Mouse (Mus musculus) forebrain, embryonic 16.5 days (tissue): ENCODE measurements around the gene Gpr141. TPM values are rescaled to one million over a fixed set of nuclear protein-coding genes. Genes with fewer than 3 reads are reported as not detected.

Experiments used
- ATAC-seq: fragments of 200-750 bp; cut with Nextera tagmentation; 2 replicates; pipeline ENCODE4 v1.8.0; 2017; ENCODE audit warnings: mild to moderate bottlenecking, moderate library complexity
- H3K27ac ChIP-seq: fragments of 300-500 bp; sonication (generic); 2 replicates; pipeline ENCODE4 v1.5.1; 2014; ENCODE audit warnings: low read length, control low read depth
- H3K27me3 ChIP-seq: fragments of 300-500 bp; sonication (generic); replicated peaks from 2 replicates; pipeline ENCODE4 v1.6.1; 2014; ENCODE audit warnings: low read length; ENCODE audit not compliant: control insufficient read depth, insufficient read depth
- H3K36me3 ChIP-seq: fragments of 300-500 bp; sonication (generic); 2 replicates; pipeline ENCODE4 v1.6.1; 2014; ENCODE audit not compliant: control insufficient read depth, insufficient read depth
- H3K4me1 ChIP-seq: fragments of 300-500 bp; sonication (generic); replicated peaks from 2 replicates; pipeline ENCODE4 v1.6.1; 2014; ENCODE audit warnings: low read length; ENCODE audit not compliant: control insufficient read depth, insufficient read depth
- H3K4me2 ChIP-seq: fragments of 300-500 bp; sonication (generic); 2 replicates; pipeline ENCODE4 v1.6.1; 2014; ENCODE audit warnings: mild to moderate bottlenecking, low read length, control low read depth
- H3K4me3 ChIP-seq: fragments of 300-500 bp; sonication (generic); replicated peaks from 2 replicates; pipeline ENCODE4 v1.5.1; 2014; ENCODE audit warnings: mild to moderate bottlenecking, low read length, control low read depth
- H3K9ac ChIP-seq: fragments of 300-500 bp; sonication (generic); replicated peaks from 2 replicates; pipeline ENCODE4 v1.6.1; 2014; ENCODE audit warnings: low read depth, low read length, control low read depth
- H3K9me3 ChIP-seq: fragments of 300-500 bp; sonication (generic); 2 replicates; pipeline ENCODE4 v1.6.1; 2016; ENCODE audit warnings: low read length; ENCODE audit not compliant: control insufficient read depth
- WGBS: fragments of 180-500 bp; shearing (Covaris S2); extraction: QIAGEN DNeasy Blood & Tissue Kit; methylation state at CpG from one replicate; pipeline ENCODE4 v1.1.7; 2014; 5-methylcytosine and 5-hydroxymethylcytosine counted together
- polyA plus RNA-seq: library from polyadenylated mRNA; unstranded; fragments of >200 nt; fragmentation: Nextera tagmentation; extraction: Ambion mirVana; gene quantifications from 2 replicates; pipeline ENCODE4 v1.2.1, GENCODE M21; 2015

The Gpr141 gene
- polyA plus RNA-seq, 1 experiment from 2014 or later: not detected

- ATAC-seq: peak; percentile 9; the same call in 1 of the 2 replicates
- Histone ChIP-seq H3K9me3 (no peaks in the 10 kb centered on the region), H3K9ac (no peak overlapping the region), H3K4me2 (peak overlapping the region; percentile 38), H3K36me3 (no peaks in the 10 kb centered on the region), H3K4me3 (peak overlapping the region; percentile 5), H3K27me3 (no peaks in the 10 kb centered on the region), H3K4me1 (peaks cover 3% of the 10 kb centered on the region; the same call in 1 of the 2 replicates), H3K27ac (no peak overlapping the region)
- 84% methylated on average over 4 of the region's 4 CpGs for WGBS
Measured at GRCm38 (mm10) chr13:19700733-19701442, 123.2 kb downstream of the Gpr141 start.

Other genes starting within 250 kb of the Gpr141 start
- gene Epdr1, start 204.3 kb downstream of the Gpr141 start, polyA plus RNA-seq: 22.1 and 24.9 TPM in 2 replicates
- 1.5 and 2.2 TPM in 2 replicates for gene Sfrp4, start 201.2 kb downstream of the Gpr141 start, polyA plus RNA-seq
- not detected in 2 replicates for gene Nme8, start 126.5 kb downstream of the Gpr141 start, polyA plus RNA-seq